24 mouse cellular contexts compared by ENCODE assay signal in the genomic region with DNA sequence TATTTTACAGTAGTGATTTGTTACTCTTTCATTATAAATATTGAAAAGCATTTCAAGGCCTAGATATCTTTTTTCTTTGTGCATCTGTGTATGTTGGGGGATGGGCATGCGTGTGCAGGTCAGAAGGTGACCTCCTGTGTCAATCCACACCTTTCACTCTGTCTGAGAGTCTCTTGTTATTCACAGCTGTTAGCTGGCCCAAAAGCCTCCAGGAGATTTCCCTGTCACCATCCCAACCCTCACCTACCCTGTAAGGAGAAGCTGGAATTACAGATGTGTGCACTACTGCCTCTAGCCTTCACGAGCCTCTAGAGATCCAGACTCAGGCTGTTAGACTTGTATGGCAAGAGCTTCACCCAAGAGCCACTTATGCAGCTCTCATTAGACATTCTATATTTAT.
DNase-seq lines count a peak whose midpoint lies in the region; ATAC-seq lines count a peak whose summit lies in the region.
"Had no signal": no experiment of that assay in that cellular context is flagged by ENCODE, and none has a peak within 500 bp of the region (broad histone marks: within the 10 kb centered on the region; RNA-seq: fewer than 3 reads in every experiment).

No protein-coding gene starts in this region.

- H3K9me3 ChIP-seq in limb, embryonic 11.5 days (ENCODE audit: control insufficient read depth, low read length), result no peaks in the 10 kb centered on the region
- no peaks in the 10 kb centered on the region for H3K9me3 ChIP-seq in limb, embryonic 10.5 days (replicated peaks)
- H3K9me3 ChIP-seq in midbrain, embryonic 12.5 days, result no peaks in the 10 kb centered on the region
- no peaks in the 10 kb centered on the region for H3K9me3 ChIP-seq in midbrain, embryonic 16.5 days (replicated peaks; ENCODE audit: control insufficient read depth, low read length, poor library complexity, severe bottlenecking)
- H3K9me3 ChIP-seq: G1E; heart, embryonic 10.5 days; intestine, embryonic 15.5 days had no signal

- 0 out of 2 replicates have a peak, but pooled peaks have one; percentile 51 for ATAC-seq in limb, embryonic 11.5 days (ENCODE audit: insufficient number of reproducible peaks, low FRiP score, low TSS enrichment, low read depth)
- peak; percentile 48; the same call in 1 of the 2 replicates for ATAC-seq in midbrain, embryonic 12.5 days (ENCODE audit: low FRiP score, low read depth)
- ATAC-seq in midbrain, embryonic 16.5 days, result no peak
- ATAC-seq: CD4-positive, CD25-positive, alpha-beta regulatory T cell, adult 4 months; forebrain, embryonic 16.5 days; intestine, embryonic 15.5 days had no signal

- no peak overlapping the region for H3K4me3 ChIP-seq in limb, embryonic 11.5 days (ENCODE audit: low read depth, low read length)
- no peak overlapping the region for H3K4me3 ChIP-seq in limb, embryonic 10.5 days
- H3K4me3 ChIP-seq in midbrain, embryonic 12.5 days, result no peak overlapping the region
- no peak overlapping the region for H3K4me3 ChIP-seq in midbrain, embryonic 16.5 days (ENCODE audit: low read depth, low read length)
- H3K4me3 ChIP-seq: gastrocnemius, adult 2 months; heart, embryonic 10.5 days; intestine, embryonic 15.5 days had no signal

- no peak overlapping the region for H3K4me2 ChIP-seq in limb, embryonic 11.5 days (ENCODE audit: low read depth, severe bottlenecking)
- H3K4me2 ChIP-seq in midbrain, embryonic 12.5 days (replicated peaks), result no peak overlapping the region
- H3K4me2 ChIP-seq in midbrain, embryonic 16.5 days (ENCODE audit: low read length), result no peak overlapping the region
- H3K4me2 ChIP-seq: hindbrain, embryonic 14.5 days; intestine, embryonic 15.5 days had no signal

- no peaks in the 10 kb centered on the region for H3K4me1 ChIP-seq in limb, embryonic 11.5 days (ENCODE audit: control insufficient read depth, insufficient read depth, low read length)
- H3K4me1 ChIP-seq in limb, embryonic 10.5 days, result no peaks in the 10 kb centered on the region
- H3K4me1 ChIP-seq in midbrain, embryonic 12.5 days, result peaks cover 3% of the 10 kb centered on the region; the same call in 1 of the 2 replicates
- H3K4me1 ChIP-seq in midbrain, embryonic 16.5 days (ENCODE audit: control insufficient read depth, insufficient read depth, low read length), result no peaks in the 10 kb centered on the region
- H3K4me1 ChIP-seq: heart, embryonic 10.5 days; intestine, embryonic 15.5 days had no signal

- H3K9ac ChIP-seq in limb, embryonic 11.5 days (ENCODE audit: low read length), result no peak overlapping the region
- no peak overlapping the region for H3K9ac ChIP-seq in midbrain, embryonic 12.5 days (replicated peaks)
- H3K9ac ChIP-seq in midbrain, embryonic 16.5 days (ENCODE audit: low read depth, low read length), result no peak overlapping the region
- H3K9ac ChIP-seq: hindbrain, embryonic 14.5 days; intestine, embryonic 15.5 days had no signal

- H3K36me3 ChIP-seq in limb, embryonic 11.5 days (ENCODE audit: control insufficient read depth, insufficient read depth, low read length), result no peaks in the 10 kb centered on the region
- H3K36me3 ChIP-seq in limb, embryonic 10.5 days, result no peaks in the 10 kb centered on the region
- H3K36me3 ChIP-seq in midbrain, embryonic 12.5 days, result no peaks in the 10 kb centered on the region
- H3K36me3 ChIP-seq in midbrain, embryonic 16.5 days (ENCODE audit: control insufficient read depth, insufficient read depth, low read length), result no peaks in the 10 kb centered on the region
- H3K36me3 ChIP-seq: G1E; heart, embryonic 10.5 days; intestine, embryonic 15.5 days had no signal

- no peak overlapping the region for H3K27ac ChIP-seq in limb, embryonic 11.5 days (replicated peaks; ENCODE audit: low read depth, low read length)
- H3K27ac ChIP-seq in limb, embryonic 10.5 days, result no peak overlapping the region
- H3K27ac ChIP-seq in midbrain, embryonic 12.5 days (replicated peaks), result no peak overlapping the region
- no peak overlapping the region for H3K27ac ChIP-seq in midbrain, embryonic 16.5 days (ENCODE audit: low read length)
- H3K27ac ChIP-seq: gastrocnemius, adult 2 months; heart, embryonic 10.5 days; hindbrain, embryonic 14.5 days; intestine, embryonic 15.5 days had no signal

- peak; percentile 20 for DNase-seq in embryo, embryonic 10 days (ENCODE audit: low spot score)
- DNase-seq in embryo, embryonic 9.5 days (ENCODE audit: extremely low spot score), result no peak
- peak; percentile 31 for DNase-seq in limb, embryonic 11.5 days (ENCODE audit: low spot score)
- no peak for DNase-seq in limb, embryonic 10.5 days (ENCODE audit: low spot score)
- DNase-seq in kidney, postnatal 25 days, result no peak
- DNase-seq in gastrocnemius, adult 8-10 months (ENCODE audit: low spot score in 2 of 2), result no peak
- DNase-seq: adrenal gland, adult 8-10 months; B cell, adult 2 months; cerebellum, adult 11-12 months; cerebellum, adult 9-10 months; cerebellum, postnatal 25 days; gastrocnemius, adult 2 months; gastrocnemius, postnatal 36 days; heart, adult 11 months; heart, postnatal 10 days; heart, postnatal 4 days had no signal

- H3K27me3 ChIP-seq in limb, embryonic 11.5 days (ENCODE audit: control insufficient read depth, insufficient read depth, low read length), result no peaks in the 10 kb centered on the region
- H3K27me3 ChIP-seq in limb, embryonic 10.5 days (ENCODE audit: low read depth, poor library complexity, severe bottlenecking), result no peaks in the 10 kb centered on the region
- no peaks in the 10 kb centered on the region for H3K27me3 ChIP-seq in midbrain, embryonic 12.5 days
- no peaks in the 10 kb centered on the region for H3K27me3 ChIP-seq in midbrain, embryonic 16.5 days (ENCODE audit: control insufficient read depth, insufficient read depth, low read depth, low read length)
- H3K27me3 ChIP-seq: intestine, embryonic 15.5 days had no signal

- WGBS in limb, embryonic 11.5 days, result 54% methylated on average over 2 of the region's 2 CpGs
- 62% methylated on average over 2 of the region's 2 CpGs for WGBS in limb, embryonic 10.5 days
- WGBS in midbrain, embryonic 12.5 days, result 62% methylated on average over 2 of the region's 2 CpGs
- WGBS in midbrain, embryonic 16.5 days, result 70% methylated on average over 2 of the region's 2 CpGs

Comparison
In these comparisons a context has a peak if more than half of its experiments do, and no peak if none do; other contexts are left out.
1. DNase-seq: peak in embryo, embryonic 10 days (single experiment) and limb, embryonic 11.5 days (single experiment); none in embryo, embryonic 9.5 days (single experiment), limb, embryonic 10.5 days (single experiment), kidney, postnatal 25 days (0 of 2) and gastrocnemius, adult 8-10 months (0 of 2).